Mouse (Mus musculus) lung, adult 2 months (tissue): ENCODE data around the gene Bcl2l11. TPM values are rescaled to one million over a fixed set of nuclear protein-coding genes. Genes with fewer than 3 reads are reported as not detected.

Experiments used
- DNase-seq: peaks from one replicate; pipeline ENCODE4 v3.0.0; 2022
- H3K4me1 ChIP-seq: fragments of 200-500 bp; 2 replicates; pipeline ENCODE4 v1.6.1; 2011; ENCODE audit warnings: low read length; ENCODE audit not compliant: control insufficient read depth, insufficient read depth
- H3K4me3 ChIP-seq: fragments of 200-500 bp; replicated peaks from 2 replicates; pipeline ENCODE3; 2011; ENCODE audit warnings: low read depth, mild to moderate bottlenecking, control low read depth, low read length; ENCODE audit errors: extremely low read depth
- CTCF ChIP-seq: fragments of 200-500 bp; IDR thresholded peaks from 2 replicates; pipeline ENCODE4 v1.5.1; 2011; ENCODE audit warnings: mild to moderate bottlenecking, low read length, control low read depth; ENCODE audit not compliant: insufficient read depth
- POLR2A ChIP-seq: fragments of 200-500 bp; IDR thresholded peaks from 2 replicates; pipeline ENCODE4 v1.6.1; 2011; ENCODE audit warnings: low read depth, mild to moderate bottlenecking, control low read depth, low read length, borderline replicate concordance; ENCODE audit errors: extremely low read depth
- WGBS: fragments of 180-500 bp; shearing (Covaris S2); methylation state at CpG from one replicate; pipeline ENCODE4 v1.1.7; 2018; 5-methylcytosine and 5-hydroxymethylcytosine counted together
- polyA plus RNA-seq: library from polyadenylated mRNA; depleted of rRNA; stranded (reverse); fragments of >200 nt; gene quantifications from 2 replicates; pipeline ENCODE4 v1.2.3, GENCODE M21; 2012

Gene Bcl2l11
- polyA plus RNA-seq, 1 experiment = 24.5 TPM

DNA sequence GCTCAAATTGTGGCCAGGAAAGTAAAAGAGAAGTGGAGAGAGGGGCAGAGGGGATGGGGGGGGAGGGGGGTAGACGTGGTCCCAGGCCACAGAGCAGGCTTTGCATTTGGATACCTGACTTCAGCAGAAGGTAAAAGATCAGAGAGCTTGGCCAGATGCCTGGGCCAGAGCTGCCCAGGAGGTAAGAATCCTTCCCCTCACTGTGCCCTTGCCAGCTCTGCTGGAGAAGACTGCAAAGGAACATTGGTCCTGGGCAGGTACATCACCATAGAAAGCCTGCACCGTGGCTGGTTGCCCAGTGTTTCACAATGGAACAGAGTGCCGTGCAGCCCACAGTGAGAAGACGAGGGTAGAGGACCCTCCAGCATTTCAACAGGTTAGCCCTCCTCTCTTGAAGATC is 67.6 kb downstream of the Bcl2l11 start:
- 57% methylated on average over 4 of the region's 4 CpGs for WGBS
- H3K4me1 ChIP-seq = no peaks in the 10 kb centered on the region
- TF ChIP-seq POLR2A (no peak), CTCF (no peak)
- no peak overlapping the region for H3K4me3 ChIP-seq
- no peak for DNase-seq

DNA sequence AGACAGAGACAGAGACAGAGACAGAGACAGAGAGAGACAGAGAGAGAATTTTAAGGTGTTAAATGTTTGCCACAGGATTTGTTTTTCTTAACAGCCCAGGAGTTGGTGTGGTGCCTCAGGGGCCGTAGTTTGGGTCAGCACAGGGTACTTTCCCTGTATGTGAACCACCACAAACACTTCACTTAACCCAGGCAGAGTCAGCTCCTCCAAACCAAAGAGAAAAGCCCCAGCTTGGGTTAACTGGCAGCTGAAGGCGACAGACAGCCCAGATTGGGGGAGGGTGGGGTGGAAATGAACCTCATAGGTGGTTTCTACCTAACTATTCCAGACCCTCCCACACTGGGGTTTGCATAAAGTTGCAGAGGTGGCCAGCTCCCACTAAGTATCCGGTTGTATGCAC is 71.5 kb downstream of the Bcl2l11 start:
- no peaks in the 10 kb centered on the region for H3K4me1 ChIP-seq
- 91% methylated on average over 3 of the region's 3 CpGs for WGBS
- DNase-seq = no peak
- H3K4me3 ChIP-seq = no peak overlapping the region
- TF ChIP-seq POLR2A (no peak), CTCF (no peak)

DNA sequence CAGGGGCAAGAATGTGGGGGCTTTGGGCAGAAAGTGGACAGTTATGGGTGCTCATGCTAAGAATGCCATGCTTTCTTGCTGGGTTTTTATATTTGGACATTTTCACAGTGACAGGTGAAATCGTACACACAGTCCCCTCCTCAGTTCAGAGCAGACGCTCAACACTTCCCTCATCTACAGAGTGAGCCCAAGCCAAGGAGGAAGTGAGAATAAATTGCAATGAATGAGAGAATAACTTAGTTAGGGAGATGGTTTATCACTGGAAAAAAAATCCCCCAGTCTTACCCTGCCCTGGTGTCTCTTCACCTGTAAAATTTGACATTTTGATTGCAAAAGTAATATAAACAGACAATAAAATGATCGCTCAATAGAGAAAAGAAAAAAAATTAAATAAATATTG is 77.3 kb downstream of the Bcl2l11 start:
- 54% methylated on average over 3 of the region's 3 CpGs for WGBS
- H3K4me1 ChIP-seq = 0 out of 2 replicates have a peak, but pooled peaks cover 4% of the 10 kb centered on the region
- no peak overlapping the region for H3K4me3 ChIP-seq

DNA sequence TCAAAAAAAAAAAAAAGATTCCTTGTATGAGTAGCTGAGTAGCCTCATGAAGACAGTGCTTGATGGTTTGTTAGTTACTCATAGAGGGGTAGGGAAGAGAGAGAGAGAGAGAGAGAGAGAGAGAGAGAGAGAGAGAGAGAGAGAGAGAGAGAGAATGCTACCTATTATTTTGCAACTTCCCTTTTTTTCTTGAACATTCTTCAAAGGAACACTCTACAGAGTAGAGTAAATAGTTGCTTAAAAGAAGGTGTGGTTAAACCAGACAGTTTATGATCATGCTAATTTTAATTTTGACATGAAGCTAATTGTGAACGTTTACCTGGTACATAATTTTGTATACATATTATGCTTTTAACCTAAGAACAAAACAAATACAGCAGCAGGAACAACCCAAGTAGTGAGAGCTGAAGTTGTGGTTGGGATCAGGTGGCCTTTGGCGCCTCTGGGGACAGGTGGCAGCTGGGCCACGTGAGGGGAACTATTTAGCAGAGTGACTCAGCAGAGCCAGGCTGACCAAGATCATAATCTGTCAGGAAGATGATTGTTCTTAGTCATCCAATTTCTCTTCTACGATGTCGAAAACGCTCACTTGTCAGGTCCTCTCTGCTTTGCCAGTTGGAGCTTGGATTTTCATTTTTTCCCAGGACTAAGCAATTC is 78.0 kb downstream of the Bcl2l11 start:
- Histone ChIP-seq H3K4me3 (no peak overlapping the region), H3K4me1 (0 out of 2 replicates have a peak, but pooled peaks cover 4% of the 10 kb centered on the region)
- peak; percentile 31 for DNase-seq
- WGBS = 50% methylated on average over 6 of the region's 6 CpGs
- TF ChIP-seq POLR2A (no peak), CTCF (no peak)

More for the DNA sequence above, 77.3 kb downstream of the Bcl2l11 start:
- DNase-seq = no peak
- TF ChIP-seq CTCF (no peak), POLR2A (no peak)

DNA sequence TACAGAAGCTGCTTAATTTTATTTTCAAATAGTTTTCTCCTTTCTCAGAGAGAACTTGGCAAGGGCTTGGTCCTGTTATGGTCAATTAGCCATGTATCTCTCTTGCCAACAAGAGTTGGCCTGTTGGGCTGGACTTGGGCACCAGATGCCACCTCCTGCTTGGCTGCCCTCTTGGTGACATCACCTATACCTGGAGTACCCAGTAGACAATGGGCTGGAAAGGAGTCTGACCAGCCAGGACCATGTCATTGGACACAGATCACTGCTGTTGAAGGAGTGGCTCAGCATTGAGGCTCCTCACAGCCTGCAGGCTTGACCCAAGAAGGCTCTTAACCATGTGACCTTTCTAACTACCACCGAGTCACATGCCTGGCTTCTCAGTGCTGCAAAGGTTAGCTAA is 82.7 kb downstream of the Bcl2l11 start:
- H3K4me3 ChIP-seq = no peak overlapping the region
- no peak for DNase-seq
- 0 out of 2 replicates have a peak, but pooled peaks cover 11% of the 10 kb centered on the region for H3K4me1 ChIP-seq
- WGBS = 96% methylated on average over 1 of the region's 1 CpGs
- TF ChIP-seq POLR2A = no peak
- TF ChIP-seq CTCF = no peak

DNA sequence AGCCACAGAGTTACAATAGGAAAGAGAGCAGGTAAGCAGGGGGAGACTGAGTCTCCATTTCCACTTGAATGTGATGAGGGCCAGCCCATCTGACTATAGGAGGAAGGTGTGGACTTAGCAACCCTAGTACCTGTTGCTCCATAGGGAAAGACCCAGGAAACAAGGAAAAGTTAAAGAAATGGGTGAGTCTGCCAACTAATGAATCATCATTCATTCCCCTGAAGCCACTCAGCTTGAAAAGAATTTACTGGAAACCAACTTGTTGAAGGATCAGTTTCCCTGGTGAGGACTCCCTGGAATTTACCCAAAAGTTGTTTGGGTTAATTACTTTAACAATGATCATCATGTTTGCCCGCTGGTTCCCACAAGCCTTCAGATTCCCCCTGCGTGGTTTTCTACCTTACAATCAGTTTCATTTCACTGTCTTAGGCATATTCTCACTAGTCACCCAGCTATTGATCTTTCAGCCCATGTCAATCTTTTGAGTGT is 84.0 kb downstream of the Bcl2l11 start:
- DNase-seq = no peak
- TF ChIP-seq POLR2A (no peak), CTCF (no peak)
- Histone ChIP-seq H3K4me3 (no peak overlapping the region), H3K4me1 (0 out of 2 replicates have a peak, but pooled peaks cover 7% of the 10 kb centered on the region)
- WGBS = 74% methylated on average over 2 of the region's 2 CpGs

DNA sequence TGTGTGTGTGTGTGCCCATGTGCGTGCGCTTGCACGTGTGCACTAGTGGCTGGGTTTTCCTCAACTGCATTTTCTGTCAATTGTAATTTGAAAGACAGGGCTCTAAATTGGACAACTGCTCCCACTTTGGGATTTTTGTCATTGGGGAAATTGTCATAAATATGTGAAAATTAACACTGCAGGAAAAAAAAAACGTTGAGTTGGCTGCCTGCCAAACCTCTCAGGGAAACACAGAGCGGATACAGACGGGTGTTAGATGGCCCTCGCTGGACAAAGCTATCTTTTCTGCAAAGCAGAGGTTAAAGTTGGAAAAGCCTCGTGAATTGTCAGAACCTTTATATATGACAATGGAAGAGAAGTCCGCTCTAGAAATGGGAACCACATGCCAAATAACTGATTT is 84.5 kb downstream of the Bcl2l11 start:
- H3K4me3 ChIP-seq = no peak overlapping the region
- WGBS = 38% methylated on average over 9 of the region's 9 CpGs
- 0 out of 2 replicates have a peak, but pooled peaks cover 7% of the 10 kb centered on the region for H3K4me1 ChIP-seq
- no peak for TF ChIP-seq CTCF
- no peak for TF ChIP-seq POLR2A
- no peak for DNase-seq

DNA sequence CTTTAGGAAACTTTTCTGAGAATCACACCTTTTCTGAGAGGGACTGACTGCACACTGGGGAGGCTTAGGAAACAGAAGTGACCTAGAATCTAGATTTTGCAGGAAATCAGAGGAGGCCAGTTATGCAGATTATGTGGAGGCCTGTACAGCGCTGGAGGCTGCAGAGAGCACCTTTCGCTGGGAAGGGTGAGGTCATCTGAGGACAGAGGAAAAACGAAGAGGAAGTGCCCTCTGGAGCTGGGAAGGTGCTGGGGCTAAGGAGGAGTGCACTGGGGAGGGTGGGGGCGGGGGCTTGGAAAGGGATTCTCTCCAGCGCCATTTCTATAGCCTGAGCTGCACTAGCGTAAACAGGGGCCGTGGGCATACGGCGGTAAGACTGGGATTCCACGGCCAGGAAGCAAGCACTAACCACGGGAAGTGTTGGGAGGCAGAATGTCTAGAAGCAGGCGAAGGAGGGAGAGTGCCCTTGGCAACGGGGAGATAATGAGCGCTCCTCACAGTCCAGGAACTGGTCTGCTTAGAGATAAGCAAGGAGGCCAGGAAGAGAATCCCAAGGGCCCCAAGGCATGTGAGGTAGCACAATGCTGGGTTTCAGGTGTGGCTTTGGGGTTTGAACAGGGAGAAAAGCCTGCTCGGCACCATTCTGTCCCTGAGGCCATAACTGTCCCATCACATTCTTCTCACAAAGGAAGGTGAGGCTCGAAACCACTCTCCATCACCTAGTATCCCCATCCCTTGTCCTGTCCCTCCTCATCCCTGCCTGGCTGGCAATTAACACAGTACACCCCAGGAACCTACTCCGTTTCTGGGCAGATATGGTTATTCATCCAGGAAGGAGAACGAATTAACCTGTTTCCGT is 85.4 kb downstream of the Bcl2l11 start:
- TF ChIP-seq POLR2A (no peak), CTCF (no peak)
- 0 out of 2 replicates have a peak, but pooled peaks cover 7% of the 10 kb centered on the region for H3K4me1 ChIP-seq
- DNase-seq = no peak
- peak overlapping the region; percentile 36 for H3K4me3 ChIP-seq
- whole genome bisulfite sequencing = 28% methylated on average over 19 of the region's 19 CpGs

DNA sequence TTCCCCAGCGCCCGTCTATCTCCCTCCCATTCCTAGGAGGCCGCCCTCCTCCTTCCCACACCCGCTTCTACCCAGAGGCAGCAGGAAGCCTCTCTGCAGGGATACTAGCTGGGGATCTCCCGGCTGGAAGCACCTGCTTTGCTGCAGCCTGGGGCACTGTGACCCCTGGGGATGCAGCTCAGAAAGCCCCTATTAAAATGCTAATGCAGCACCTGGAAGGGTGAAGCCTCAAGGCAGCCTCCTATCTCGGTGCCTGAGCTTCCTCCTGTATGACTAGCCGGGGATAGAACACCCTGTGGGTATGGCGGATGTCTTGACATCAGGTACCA is 86.0 kb downstream of the Bcl2l11 start:
- H3K4me3 ChIP-seq = no peak overlapping the region
- 0 out of 2 replicates have a peak, but pooled peaks cover 7% of the 10 kb centered on the region for H3K4me1 ChIP-seq
- 60% methylated on average over 8 of the region's 8 CpGs for WGBS
- DNase-seq = no peak
- TF ChIP-seq POLR2A (no peak), CTCF (no peak)
